Mouse (Mus musculus) macrophage (primary cell): Measurements from ENCODE around the gene Sacm1l. TPM values are rescaled to one million over a fixed set of nuclear protein-coding genes. Genes with fewer than 3 reads are reported as not detected.

Experiments used
- H3K27ac ChIP-seq: fragments of 350-480 bp; formaldehyde crosslinking; 2 replicates; pipeline ENCODE4 v1.9.0; 2021
- H3K36me3 ChIP-seq: fragments of 350-480 bp; formaldehyde crosslinking; 2 replicates; pipeline ENCODE4 v1.9.0; 2021; ENCODE audit errors: inconsistent target
- H3K4me3 ChIP-seq: fragments of 350-480 bp; formaldehyde crosslinking; 2 replicates; pipeline ENCODE4 v1.9.0; 2021; ENCODE audit errors: inconsistent target
- H3K79me2 ChIP-seq: fragments of 350-480 bp; formaldehyde crosslinking; 2 replicates; pipeline ENCODE4 v1.9.0; 2021; ENCODE audit errors: inconsistent target
- WGBS: methylation state at CpG from one replicate; pipeline ENCODE4 v1.1.7; 2026; ENCODE audit warnings: inconsistent platforms; ENCODE audit not compliant: missing documents; 5-methylcytosine and 5-hydroxymethylcytosine counted together
- polyA plus RNA-seq: library from polyadenylated mRNA; stranded (reverse); fragments of 250-400 nt; gene quantifications from 3 replicates; pipeline ENCODE4 v1.2.4, GENCODE M21; 2018; ENCODE audit warnings: inconsistent platforms

The Sacm1l gene
- polyA plus RNA-seq, 1 experiment from 2014 or later: 54.7 TPM

GRCm38 (mm10) chr9:123638668-123639089 lies 109.1 kb downstream of the Sacm1l start:
- H3K27ac ChIP-seq: no peak overlapping the region
- no peaks in the 10 kb centered on the region for H3K79me2 ChIP-seq
- H3K36me3 ChIP-seq: no peaks in the 10 kb centered on the region
- no peak overlapping the region for H3K4me3 ChIP-seq
- WGBS: 50% methylated on average over 1 of the region's 1 CpGs

GRCm38 (mm10) chr9:123640106-123640505 lies 110.5 kb downstream of the Sacm1l start:
- Histone ChIP-seq H3K27ac (no peak overlapping the region), H3K4me3 (no peak overlapping the region), H3K36me3 (no peaks in the 10 kb centered on the region), H3K79me2 (no peaks in the 10 kb centered on the region)
- 100% methylated on average over 1 of the region's 1 CpGs for WGBS

Other genes starting within 250 kb of the Sacm1l start
- 117 to 494 TPM (median 405 TPM) in 3 replicates for gene Lars2, start 162.8 kb upstream of the Sacm1l start, polyA plus RNA-seq
- 20.9 to 28.1 TPM (median 21.2 TPM) in 3 replicates for gene Limd1, start 51.1 kb upstream of the Sacm1l start, polyA plus RNA-seq
- gene Slc6a20b, start 102.8 kb downstream of the Sacm1l start, polyA plus RNA-seq: 0.13 TPM in 1 of 3 replicates, not detected in the others
- gene Ccr9, start 148.7 kb downstream of the Sacm1l start, polyA plus RNA-seq: 0.30 to 1.2 TPM (median 0.32 TPM) in 3 replicates
- 0.03 TPM in 1 of 3 replicates, not detected in the others for gene Slc6a20a, start 149.1 kb downstream of the Sacm1l start, polyA plus RNA-seq
- 9.3 to 35.1 TPM (median 12.2 TPM) in 3 replicates for gene Lztfl1, start 187.9 kb downstream of the Sacm1l start, polyA plus RNA-seq